Mouse (Mus musculus) kidney, embryonic 16.5 days (tissue): ENCODE results near the gene Lsm7. TPM values are rescaled to one million over a fixed set of nuclear protein-coding genes. Genes with fewer than 3 reads are reported as not detected.
A peak's percentile ranks its signal among the peaks of the same experiment; 100 is the strongest.

Experiments used
- ATAC-seq: fragments of 200-750 bp; cut with Nextera tagmentation; 2 replicates; pipeline ENCODE4 v1.8.0; 2017; ENCODE audit warnings: moderate TSS enrichment; ENCODE audit not compliant: low FRiP score, low TSS enrichment
- H3K27ac ChIP-seq: fragments of 300-500 bp; sonication (generic); 2 replicates; pipeline ENCODE4 v1.5.1; 2014; ENCODE audit warnings: low read length
- H3K27me3 ChIP-seq: fragments of 300-500 bp; sonication (generic); 2 replicates; pipeline ENCODE4 v1.6.1; 2014; ENCODE audit warnings: low read length, control low read depth, mixed read lengths; ENCODE audit not compliant: insufficient read depth
- H3K36me3 ChIP-seq: fragments of 300-500 bp; sonication (generic); 2 replicates; pipeline ENCODE4 v1.6.1; 2014; ENCODE audit warnings: low read length, control low read depth, mixed read lengths; ENCODE audit not compliant: insufficient read depth
- H3K4me1 ChIP-seq: fragments of 300-500 bp; sonication (generic); 2 replicates; pipeline ENCODE4 v1.6.1; 2014; ENCODE audit warnings: low read length, control low read depth, mixed read lengths; ENCODE audit not compliant: insufficient read depth
- H3K4me2 ChIP-seq: fragments of 300-500 bp; sonication (generic); replicated peaks from 2 replicates; pipeline ENCODE4 v1.6.1; 2014; ENCODE audit warnings: low read depth, low read length
- H3K4me3 ChIP-seq: fragments of 300-500 bp; sonication (generic); 2 replicates; pipeline ENCODE4 v1.5.1; 2014; ENCODE audit warnings: mild to moderate bottlenecking, low read length
- H3K9ac ChIP-seq: fragments of 300-500 bp; sonication (generic); replicated peaks from 2 replicates; pipeline ENCODE4 v1.6.1; 2014; ENCODE audit warnings: low read length
- H3K9me3 ChIP-seq: fragments of 300-500 bp; sonication (generic); 2 replicates; pipeline ENCODE4 v1.6.1; 2016; ENCODE audit warnings: low read length, control low read depth
- WGBS: fragments of 180-500 bp; shearing (Covaris S2); extraction: QIAGEN DNeasy Blood & Tissue Kit; methylation state at CpG from one replicate; pipeline ENCODE4 v1.1.7; 2014; 5-methylcytosine and 5-hydroxymethylcytosine counted together
- polyA plus RNA-seq: library from polyadenylated mRNA; unstranded; fragments of >200 nt; fragmentation: Nextera tagmentation; extraction: Ambion mirVana; gene quantifications from 2 replicates; pipeline ENCODE4 v1.2.1, GENCODE M21; 2015

The Lsm7 gene
- polyA plus RNA-seq, 1 experiment from 2014 or later = 262 TPM

- H3K9ac ChIP-seq = peak overlapping the region; percentile 94; the same call in 1 of the 2 replicates
- whole genome bisulfite sequencing = 59% methylated on average over 3 of the region's 3 CpGs
Measured at GRCm38 (mm10) chr10:80856267-80856666, 1.3 kb upstream of the Lsm7 start.

GRCm38 (mm10) chr10:80855749-80856073 is 702 bp upstream of the Lsm7 start:
- 22% methylated on average over 11 of the region's 11 CpGs for WGBS
- ATAC-seq = 0 out of 2 replicates have a peak, but pooled peaks have one; percentile 7
- H3K4me2 ChIP-seq = peak overlapping the region; percentile 99
- no peak overlapping the region for H3K27ac ChIP-seq
- peak overlapping the region; percentile 76 for H3K4me3 ChIP-seq
- peaks cover 21% of the 10 kb centered on the region; the same call in 1 of the 2 replicates for H3K36me3 ChIP-seq
- no peaks in the 10 kb centered on the region for H3K9me3 ChIP-seq
- H3K27me3 ChIP-seq = no peaks in the 10 kb centered on the region
- peaks cover 22% of the 10 kb centered on the region for H3K4me1 ChIP-seq
- peak overlapping the region; percentile 94 for H3K9ac ChIP-seq

More at GRCm38 (mm10) chr10:80856267-80856666, 1.3 kb upstream of the Lsm7 start:
- ATAC-seq = no peak
- H3K27me3 ChIP-seq = no peaks in the 10 kb centered on the region
- H3K4me1 ChIP-seq = peaks cover 22% of the 10 kb centered on the region
- no peaks in the 10 kb centered on the region for H3K9me3 ChIP-seq
- H3K4me3 ChIP-seq = no peak overlapping the region; the same call in 1 of the 2 replicates
- H3K4me2 ChIP-seq = peak overlapping the region; percentile 99
- peaks cover 17% of the 10 kb centered on the region; the same call in 1 of the 2 replicates for H3K36me3 ChIP-seq
- no peak overlapping the region for H3K27ac ChIP-seq

GRCm38 (mm10) chr10:80848571-80848970 is 6.4 kb downstream of the Lsm7 start:
- H3K9me3 ChIP-seq = no peaks in the 10 kb centered on the region
- H3K9ac ChIP-seq = no peak overlapping the region
- WGBS = 8% methylated on average over 10 of the region's 10 CpGs
- H3K4me3 ChIP-seq = no peak overlapping the region
- H3K27ac ChIP-seq = no peak overlapping the region
- H3K27me3 ChIP-seq = peaks cover 20% of the 10 kb centered on the region
- peak; percentile 17; the same call in 1 of the 2 replicates for ATAC-seq
- no peak overlapping the region for H3K4me2 ChIP-seq
- H3K4me1 ChIP-seq = peaks cover 9% of the 10 kb centered on the region; the same call in 1 of the 2 replicates
- H3K36me3 ChIP-seq = peaks cover 21% of the 10 kb centered on the region; the same call in 1 of the 2 replicates

- H3K4me3 ChIP-seq = no peak overlapping the region
- ATAC-seq = no peak
- peaks cover 11% of the 10 kb centered on the region; the same call in 1 of the 2 replicates for H3K4me1 ChIP-seq
- WGBS = 65% methylated on average over 12 of the region's 12 CpGs
- H3K27me3 ChIP-seq = peaks cover 37% of the 10 kb centered on the region
- H3K9ac ChIP-seq = no peak overlapping the region
- no peaks in the 10 kb centered on the region for H3K9me3 ChIP-seq
- no peak overlapping the region for H3K27ac ChIP-seq
- no peaks in the 10 kb centered on the region for H3K36me3 ChIP-seq
- H3K4me2 ChIP-seq = no peak overlapping the region
Measured at GRCm38 (mm10) chr10:80845732-80846131, 9.3 kb downstream of the Lsm7 start.

GRCm38 (mm10) chr10:80845055-80845693 is 9.8 kb downstream of the Lsm7 start:
- peaks cover 11% of the 10 kb centered on the region; the same call in 1 of the 2 replicates for H3K4me1 ChIP-seq
- no peak overlapping the region for H3K4me3 ChIP-seq
- WGBS = 56% methylated on average over 8 of the region's 8 CpGs
- ATAC-seq = no peak
- no peak overlapping the region for H3K27ac ChIP-seq
- H3K9ac ChIP-seq = no peak overlapping the region
- no peaks in the 10 kb centered on the region for H3K9me3 ChIP-seq
- no peak overlapping the region for H3K4me2 ChIP-seq
- H3K27me3 ChIP-seq = peaks cover 37% of the 10 kb centered on the region
- no peaks in the 10 kb centered on the region for H3K36me3 ChIP-seq

GRCm38 (mm10) chr10:80843931-80844547 is 11.0 kb downstream of the Lsm7 start, which contains the start of gene Lingo3:
Gene Lingo3, minus strand, starts transcription at chr10:80844039.
- Histone ChIP-seq H3K4me1 (peaks cover 11% of the 10 kb centered on the region; the same call in 1 of the 2 replicates), H3K27ac (no peak within 1 kb of the TSS), H3K4me3 (peak within 1 kb of the TSS; percentile 46), H3K9ac (peak within 1 kb of the TSS; percentile 61), H3K9me3 (no peaks in the 10 kb centered on the region), H3K36me3 (no peaks in the 10 kb centered on the region), H3K4me2 (peak within 1 kb of the TSS; percentile 63), H3K27me3 (peaks cover 37% of the 10 kb centered on the region)
- 4% methylated on average over 51 of the region's 51 CpGs for WGBS
- ATAC-seq = no peak

GRCm38 (mm10) chr10:80843087-80843930 is 11.7 kb downstream of the Lsm7 start:
- Histone ChIP-seq H3K4me2 (peak overlapping the region; percentile 63), H3K36me3 (no peaks in the 10 kb centered on the region), H3K4me1 (peaks cover 11% of the 10 kb centered on the region; the same call in 1 of the 2 replicates), H3K9me3 (no peaks in the 10 kb centered on the region), H3K9ac (peak overlapping the region; percentile 61), H3K27me3 (peaks cover 37% of the 10 kb centered on the region), H3K4me3 (peak overlapping the region; percentile 46), H3K27ac (no peak overlapping the region)
- 10% methylated on average over 32 of the region's 32 CpGs for WGBS
- no peak for ATAC-seq

GRCm38 (mm10) chr10:80842334-80842733 is 12.7 kb downstream of the Lsm7 start:
- Histone ChIP-seq H3K27me3 (peaks cover 37% of the 10 kb centered on the region), H3K4me3 (no peak overlapping the region), H3K4me2 (no peak overlapping the region), H3K4me1 (peaks cover 11% of the 10 kb centered on the region; the same call in 1 of the 2 replicates), H3K36me3 (no peaks in the 10 kb centered on the region), H3K9ac (no peak overlapping the region), H3K27ac (no peak overlapping the region), H3K9me3 (no peaks in the 10 kb centered on the region)
- no peak for ATAC-seq
- 80% methylated on average over 15 of the region's 15 CpGs for WGBS

- no peak overlapping the region for H3K4me3 ChIP-seq
- H3K36me3 ChIP-seq = no peaks in the 10 kb centered on the region
- H3K4me1 ChIP-seq = peaks cover 11% of the 10 kb centered on the region; the same call in 1 of the 2 replicates
- H3K9me3 ChIP-seq = no peaks in the 10 kb centered on the region
- no peak overlapping the region for H3K4me2 ChIP-seq
- H3K9ac ChIP-seq = no peak overlapping the region
- H3K27ac ChIP-seq = no peak overlapping the region
- WGBS = 84% methylated on average over 2 of the region's 2 CpGs
- no peak for ATAC-seq
- H3K27me3 ChIP-seq = peaks cover 37% of the 10 kb centered on the region
Measured at GRCm38 (mm10) chr10:80841685-80842084, 13.3 kb downstream of the Lsm7 start.
